Mouse (Mus musculus): ENCODE measurements around the gene Pitpnm2.

DNA sequence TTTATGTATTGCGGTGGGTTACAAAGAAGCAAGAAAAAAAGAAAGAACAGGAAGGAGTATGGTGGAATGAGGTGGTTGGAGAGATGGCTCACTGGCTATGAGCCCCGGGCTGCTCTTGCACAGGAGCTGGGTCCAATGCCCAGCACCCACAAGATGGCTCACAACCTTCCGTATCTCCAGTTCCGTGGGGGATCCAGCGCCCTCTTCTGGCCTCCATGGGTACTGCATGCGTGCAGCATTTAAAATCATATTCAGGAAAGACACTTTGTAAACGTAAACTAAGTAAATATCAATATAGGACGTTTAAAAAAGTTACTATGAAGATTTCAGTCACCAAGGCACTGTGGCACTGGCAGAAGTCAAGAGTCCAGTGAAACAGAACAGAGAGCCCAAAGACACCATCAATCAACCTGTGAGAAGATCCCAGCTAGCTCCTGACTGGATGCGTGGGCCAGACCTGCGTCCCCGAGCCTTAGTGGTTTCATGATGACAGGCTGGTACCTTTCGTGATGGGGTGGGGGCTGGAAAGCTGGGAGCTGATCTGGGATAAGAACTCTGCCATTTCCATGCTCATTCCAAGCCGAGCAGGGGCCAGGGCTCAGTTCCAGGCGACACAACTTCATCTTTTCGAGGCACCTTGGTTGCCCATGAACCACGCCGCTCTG, 138.4 kb downstream of the Pitpnm2 start:
- TF ChIP-seq TCF3 (IDR thresholded peaks at IDR 0.05; ENCODE audit: insufficient read length, low read depth) (no peak), POLR2A (IDR thresholded peaks at IDR 0.05; ENCODE audit: insufficient read length, low read depth) (no peak), TCF12 (IDR thresholded peaks at IDR 0.05; ENCODE audit: insufficient read depth, poor library complexity, severe bottlenecking) (no peak), MAX (IDR thresholded peaks at IDR 0.05; ENCODE audit: low read depth) (no peak), MYOD1 (IDR thresholded peaks at IDR 0.05; ENCODE audit: control insufficient read depth in 1 of 3, insufficient read length in 2 of 3, low read depth in 2 of 3) (no peak), REST (IDR thresholded peaks at IDR 0.05; ENCODE audit: insufficient read depth, insufficient read length) (no peak)
